ENCODE assay signal across 21 mouse cellular contexts in genomic region chr15:87339904-87340303, GRCm38 (mm10).
DNase-seq lines count a peak whose midpoint lies in the region; ATAC-seq lines count a peak whose summit lies in the region.
"Had no signal": no experiment of that assay in that cellular context is flagged by ENCODE, and none has a peak within 500 bp of the region (broad histone marks: within the 10 kb centered on the region; RNA-seq: fewer than 3 reads in every experiment).

No protein-coding gene starts in this region.

- no peak overlapping the region for H3K9ac ChIP-seq in hindbrain, embryonic 16.5 days (ENCODE audit: low read depth, low read length)
- H3K9ac ChIP-seq: limb, embryonic 13.5 days; liver, embryonic 14.5 days; midbrain, embryonic 12.5 days had no signal

- H3K9me3 ChIP-seq in hindbrain, embryonic 16.5 days (ENCODE audit: control insufficient read depth, low read length), result no peaks in the 10 kb centered on the region
- no peaks in the 10 kb centered on the region for H3K9me3 ChIP-seq in hindbrain, embryonic 10.5 days
- H3K9me3 ChIP-seq: limb, embryonic 13.5 days; midbrain, embryonic 12.5 days had no signal

- no peaks in the 10 kb centered on the region for H3K36me3 ChIP-seq in hindbrain, embryonic 16.5 days (ENCODE audit: control insufficient read depth, insufficient read depth, low read length)
- no peaks in the 10 kb centered on the region for H3K36me3 ChIP-seq in hindbrain, embryonic 10.5 days
- H3K36me3 ChIP-seq: limb, embryonic 13.5 days; midbrain, embryonic 12.5 days had no signal

- no peak overlapping the region for H3K4me3 ChIP-seq in hindbrain, embryonic 16.5 days (ENCODE audit: low read length)
- H3K4me3 ChIP-seq in hindbrain, embryonic 10.5 days, result no peak overlapping the region
- H3K4me3 ChIP-seq: erythroblast, embryonic 14.5 days; left cerebral cortex, adult 2 months; limb, embryonic 13.5 days; midbrain, embryonic 12.5 days had no signal

- DNase-seq in cerebellum, adult 9-11 months, result peak; percentile 36
- no peak for DNase-seq in hindbrain, embryonic 10.5 days (ENCODE audit: low spot score)
- DNase-seq in lung, postnatal 25 days (ENCODE audit: low spot score), result peak; percentile 54
- DNase-seq in lung, postnatal 10 days, result no peak
- DNase-seq in Muller cell, postnatal 12 days (ENCODE audit: inconsistent ontology term), result peak; percentile 7
- no peak for DNase-seq in spleen, postnatal 10 days (ENCODE audit: low spot score in 2 of 2)
- DNase-seq: cerebellum, adult 11 months; heart, postnatal 14 days; kidney, adult 9 months; kidney, postnatal 36 days; right cerebral cortex, postnatal 4 days; thymus, postnatal 4 days had no signal

- H3K27ac ChIP-seq in hindbrain, embryonic 16.5 days (ENCODE audit: low read depth, low read length), result no peak overlapping the region; the same call in 1 of the 2 replicates
- H3K27ac ChIP-seq in hindbrain, embryonic 10.5 days, result no peak overlapping the region
- H3K27ac ChIP-seq: left cerebral cortex, adult 2 months; limb, embryonic 13.5 days; liver, embryonic 14.5 days; midbrain, embryonic 12.5 days had no signal

- peaks cover 6% of the 10 kb centered on the region for H3K4me1 ChIP-seq in hindbrain, embryonic 16.5 days (ENCODE audit: control insufficient read depth, insufficient read depth, low read depth, low read length)
- 0 out of 2 replicates have a peak, but pooled peaks cover 3% of the 10 kb centered on the region for H3K4me1 ChIP-seq in hindbrain, embryonic 10.5 days (replicated peaks)
- H3K4me1 ChIP-seq: limb, embryonic 13.5 days had no signal

- H3K27me3 ChIP-seq in hindbrain, embryonic 16.5 days (replicated peaks; ENCODE audit: control insufficient read depth, insufficient read depth, low read length), result no peaks in the 10 kb centered on the region; the same call in 1 of the 2 replicates
- H3K27me3 ChIP-seq in hindbrain, embryonic 10.5 days (ENCODE audit: insufficient read depth, poor library complexity, severe bottlenecking), result no peaks in the 10 kb centered on the region
- H3K27me3 ChIP-seq: limb, embryonic 13.5 days; midbrain, embryonic 12.5 days had no signal

- no peak overlapping the region for H3K4me2 ChIP-seq in hindbrain, embryonic 16.5 days (ENCODE audit: low read length)
- H3K4me2 ChIP-seq: heart, embryonic 11.5 days; limb, embryonic 13.5 days; midbrain, embryonic 12.5 days had no signal

- WGBS in hindbrain, embryonic 16.5 days, result 46% methylated on average over 3 of the region's 3 CpGs
- WGBS in hindbrain, embryonic 10.5 days, result 80% methylated on average over 3 of the region's 3 CpGs

- no peak for ATAC-seq in cerebellum, adult (ENCODE audit: insufficient number of reproducible peaks, low FRiP score, low TSS enrichment)
- ATAC-seq in hindbrain, embryonic 16.5 days, result peak; percentile 86
- ATAC-seq: inflammation-experienced regulatory T-cells, adult 6 months had no signal

Comparison
In these comparisons a context has a peak if more than half of its experiments do, and no peak if none do; other contexts are left out.
1. DNase-seq: peak in cerebellum, adult 9-11 months (single experiment), lung, postnatal 25 days (single experiment) and Muller cell, postnatal 12 days (single experiment); none in hindbrain, embryonic 10.5 days (single experiment), lung, postnatal 10 days (single experiment) and spleen, postnatal 10 days (0 of 2).